Mouse (Mus musculus): ENCODE results near the gene Hoxc10. TPM values are rescaled to one million over a fixed set of nuclear protein-coding genes. Genes with fewer than 3 reads are reported as not detected.

Hoxc10 gene
- polyA plus RNA-seq, 1 experiment from 2014 or later = not detected

GRCm38 (mm10) chr15:102972753-102973152 is 6.2 kb downstream of the Hoxc10 start:
- ATAC-seq = no peak
- TF ChIP-seq EP300 (IDR thresholded peaks at IDR 0.05; ENCODE audit: low read depth) (no peak), CTCF (IDR thresholded peaks at IDR 0.05; ENCODE audit: low read depth) (no peak)
- Histone ChIP-seq H3K27ac (ENCODE audit: low read depth) (no peak overlapping the region), H3K9ac (replicated peaks) (no peak overlapping the region), H3K36me3 (replicated peaks; ENCODE audit: insufficient read depth, low read length) (no peaks in the 10 kb centered on the region), H3K27me3 (ENCODE audit: insufficient read depth, low read length) (peaks cover 98% of the 10 kb centered on the region), H3K9me3 (ENCODE audit: low read length) (no peaks in the 10 kb centered on the region), H3K4me1 (ENCODE audit: insufficient read depth) (peaks cover 8% of the 10 kb centered on the region), H3K4me2 (ENCODE audit: low read depth, low read length) (no peak overlapping the region), H3K4me3 (ENCODE audit: low read depth, low read length) (no peak overlapping the region)
- WGBS (ENCODE audit: insufficient replicate concordance) = 8% methylated on average over 6 of the region's 6 CpGs
- no peak for DNase-seq

- Histone ChIP-seq H3K9me3 (ENCODE audit: low read length) (no peaks in the 10 kb centered on the region), H3K27ac (ENCODE audit: low read depth) (no peak overlapping the region), H3K27me3 (ENCODE audit: insufficient read depth, low read length) (peaks cover 98% of the 10 kb centered on the region), H3K4me1 (ENCODE audit: insufficient read depth) (peaks cover 8% of the 10 kb centered on the region), H3K9ac (replicated peaks) (no peak overlapping the region), H3K36me3 (replicated peaks; ENCODE audit: insufficient read depth, low read length) (no peaks in the 10 kb centered on the region), H3K4me3 (ENCODE audit: low read depth, low read length) (no peak overlapping the region), H3K4me2 (ENCODE audit: low read depth, low read length) (no peak overlapping the region)
- WGBS (ENCODE audit: insufficient replicate concordance) = 13% methylated on average over 7 of the region's 7 CpGs
- DNase-seq = no peak
- no peak for TF ChIP-seq EP300 (IDR thresholded peaks at IDR 0.05; ENCODE audit: low read depth)
- no peak for TF ChIP-seq CTCF (IDR thresholded peaks at IDR 0.05; ENCODE audit: low read depth)
- no peak for ATAC-seq
These were observed 8.4 kb downstream of the Hoxc10 start for GRCm38 (mm10) chr15:102975034-102975433.

GRCm38 (mm10) chr15:102975688-102976111 is 9.1 kb downstream of the Hoxc10 start:
- Histone ChIP-seq H3K4me3 (ENCODE audit: low read depth, low read length) (no peak overlapping the region), H3K4me2 (ENCODE audit: low read depth, low read length) (no peak overlapping the region), H3K9me3 (ENCODE audit: low read length) (no peaks in the 10 kb centered on the region), H3K9ac (replicated peaks) (no peak overlapping the region), H3K27ac (ENCODE audit: low read depth) (no peak overlapping the region), H3K36me3 (replicated peaks; ENCODE audit: insufficient read depth, low read length) (no peaks in the 10 kb centered on the region), H3K27me3 (ENCODE audit: insufficient read depth, low read length) (peaks cover 98% of the 10 kb centered on the region), H3K4me1 (ENCODE audit: insufficient read depth) (peaks cover 8% of the 10 kb centered on the region)
- 2% methylated on average over 21 of the region's 21 CpGs for WGBS (ENCODE audit: insufficient replicate concordance)
- no peak for TF ChIP-seq CTCF (IDR thresholded peaks at IDR 0.05; ENCODE audit: low read depth)
- DNase-seq = no peak
- no peak for ATAC-seq

- 1% methylated on average over 9 of the region's 20 CpGs for WGBS (ENCODE audit: insufficient replicate concordance)
- H3K27me3 ChIP-seq (ENCODE audit: insufficient read depth, low read length) = peaks cover 98% of the 10 kb centered on the region
- H3K27ac ChIP-seq (ENCODE audit: low read depth) = no peak within 1 kb of the TSS
- H3K9me3 ChIP-seq (ENCODE audit: low read length) = no peaks in the 10 kb centered on the region
- DNase-seq (no peak), ATAC-seq (no peak)
- no peaks in the 10 kb centered on the region for H3K36me3 ChIP-seq (replicated peaks; ENCODE audit: insufficient read depth, low read length)
- peak within 1 kb of the TSS; percentile 39 for H3K4me3 ChIP-seq (ENCODE audit: low read depth, low read length)
- H3K4me2 ChIP-seq (ENCODE audit: low read depth, low read length) = peak within 1 kb of the TSS; percentile 52
- H3K4me1 ChIP-seq (ENCODE audit: insufficient read depth) = peaks cover 8% of the 10 kb centered on the region
- TF ChIP-seq CTCF (IDR thresholded peaks at IDR 0.05; ENCODE audit: low read depth) = no peak
- TF ChIP-seq EP300 (IDR thresholded peaks at IDR 0.05; ENCODE audit: low read depth) = no peak
- H3K9ac ChIP-seq (replicated peaks) = no peak within 1 kb of the TSS
These were observed 9.6 kb downstream of the Hoxc10 start, which contains the start of gene Hoxc9 for GRCm38 (mm10) chr15:102976171-102976570. Gene Hoxc9 (plus strand): TSS chr15:102976439.

- peak overlapping the region; percentile 39 for H3K4me3 ChIP-seq (ENCODE audit: low read depth, low read length)
- WGBS (ENCODE audit: insufficient replicate concordance) = 3% methylated on average over 37 of the region's 37 CpGs
- TF ChIP-seq CTCF (IDR thresholded peaks at IDR 0.05; ENCODE audit: low read depth) (no peak), EP300 (IDR thresholded peaks at IDR 0.05; ENCODE audit: low read depth) (no peak)
These were observed 10.2 kb downstream of the Hoxc10 start for GRCm38 (mm10) chr15:102976631-102977422.

GRCm38 (mm10) chr15:102977423-102977974 is 10.9 kb downstream of the Hoxc10 start:
- Histone ChIP-seq H3K36me3 (replicated peaks; ENCODE audit: insufficient read depth, low read length) (no peaks in the 10 kb centered on the region), H3K4me2 (ENCODE audit: low read depth, low read length) (peak overlapping the region; percentile 52), H3K4me1 (ENCODE audit: insufficient read depth) (peaks cover 13% of the 10 kb centered on the region), H3K27ac (ENCODE audit: low read depth) (no peak overlapping the region), H3K9me3 (ENCODE audit: low read length) (no peaks in the 10 kb centered on the region), H3K27me3 (ENCODE audit: insufficient read depth, low read length) (peaks cover 98% of the 10 kb centered on the region), H3K4me3 (ENCODE audit: low read depth, low read length) (peak overlapping the region; percentile 39), H3K9ac (replicated peaks) (no peak overlapping the region)
- ATAC-seq (no peak), DNase-seq (no peak)
- TF ChIP-seq EP300 (IDR thresholded peaks at IDR 0.05; ENCODE audit: low read depth) (no peak), CTCF (IDR thresholded peaks at IDR 0.05; ENCODE audit: low read depth) (no peak)
- 5% methylated on average over 16 of the region's 16 CpGs for WGBS (ENCODE audit: insufficient replicate concordance)

More at GRCm38 (mm10) chr15:102976631-102977422, 10.2 kb downstream of the Hoxc10 start:
- Histone ChIP-seq H3K4me2 (ENCODE audit: low read depth, low read length) (peak overlapping the region; percentile 52), H3K27me3 (ENCODE audit: insufficient read depth, low read length) (peaks cover 98% of the 10 kb centered on the region), H3K9me3 (ENCODE audit: low read length) (no peaks in the 10 kb centered on the region), H3K36me3 (replicated peaks; ENCODE audit: insufficient read depth, low read length) (no peaks in the 10 kb centered on the region), H3K4me1 (ENCODE audit: insufficient read depth) (peaks cover 12% of the 10 kb centered on the region), H3K27ac (ENCODE audit: low read depth) (no peak overlapping the region), H3K9ac (replicated peaks) (no peak overlapping the region)
- ATAC-seq = no peak
- DNase-seq = no peak

Measured in liver, postnatal 0 days (tissue).